Mouse (Mus musculus): ENCODE data around the gene Lgi1.

GRCm38 (mm10) chr19:38260346-38260745 lies 4.0 kb upstream of the Lgi1 start:
- TF ChIP-seq CTCF (IDR thresholded peaks at IDR 0.05; ENCODE audit: low read depth) (no peak), EP300 (IDR thresholded peaks at IDR 0.05; ENCODE audit: low read depth) (no peak)

Data from liver, embryonic 14.5 days (tissue).